Mouse (Mus musculus) thymus, postnatal 36 days (tissue): ENCODE measurements around the gene Disp1.

Experiments
- DNase-seq, 2 experiments: peaks; one replicate each; pipeline ENCODE4 v3.0.0; 2022; ENCODE audit warnings: mixed read lengths in 2 of 2

Disp1 gene

DNA sequence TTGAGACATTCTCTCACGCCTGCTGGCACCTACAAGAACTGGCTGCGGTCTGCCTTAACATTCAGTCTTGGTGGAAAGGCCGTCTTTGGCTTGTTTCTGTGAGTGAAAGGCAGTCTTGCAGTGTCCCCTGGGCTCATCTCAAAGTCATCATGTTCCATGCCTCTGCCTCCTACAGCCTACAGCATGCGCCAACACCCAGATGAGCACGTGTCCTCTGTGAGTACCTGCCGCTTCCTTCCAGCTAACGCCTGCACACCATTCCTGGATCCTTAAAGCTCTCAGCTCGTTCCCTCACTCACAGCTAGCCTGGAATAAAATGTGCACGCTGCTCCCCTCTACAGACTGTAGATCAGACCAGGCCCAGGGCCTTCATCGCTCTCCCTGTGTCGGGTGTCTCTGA, 60.3 kb downstream of the Disp1 start:
- DNase-seq = no peak

GRCm38 (mm10) chr1:183160188-183160587, 61.1 kb downstream of the Disp1 start:
- DNase-seq = no peak

GRCm38 (mm10) chr1:183159183-183159582, 62.1 kb downstream of the Disp1 start:
- no peak for DNase-seq

- DNase-seq = no peak
These were observed 65.7 kb downstream of the Disp1 start for GRCm38 (mm10) chr1:183155600-183155999.

GRCm38 (mm10) chr1:183154296-183155204, 66.8 kb downstream of the Disp1 start:
- DNase-seq = no peak

- no peak for DNase-seq
These were observed 68.0 kb downstream of the Disp1 start for GRCm38 (mm10) chr1:183153354-183153753.

DNA sequence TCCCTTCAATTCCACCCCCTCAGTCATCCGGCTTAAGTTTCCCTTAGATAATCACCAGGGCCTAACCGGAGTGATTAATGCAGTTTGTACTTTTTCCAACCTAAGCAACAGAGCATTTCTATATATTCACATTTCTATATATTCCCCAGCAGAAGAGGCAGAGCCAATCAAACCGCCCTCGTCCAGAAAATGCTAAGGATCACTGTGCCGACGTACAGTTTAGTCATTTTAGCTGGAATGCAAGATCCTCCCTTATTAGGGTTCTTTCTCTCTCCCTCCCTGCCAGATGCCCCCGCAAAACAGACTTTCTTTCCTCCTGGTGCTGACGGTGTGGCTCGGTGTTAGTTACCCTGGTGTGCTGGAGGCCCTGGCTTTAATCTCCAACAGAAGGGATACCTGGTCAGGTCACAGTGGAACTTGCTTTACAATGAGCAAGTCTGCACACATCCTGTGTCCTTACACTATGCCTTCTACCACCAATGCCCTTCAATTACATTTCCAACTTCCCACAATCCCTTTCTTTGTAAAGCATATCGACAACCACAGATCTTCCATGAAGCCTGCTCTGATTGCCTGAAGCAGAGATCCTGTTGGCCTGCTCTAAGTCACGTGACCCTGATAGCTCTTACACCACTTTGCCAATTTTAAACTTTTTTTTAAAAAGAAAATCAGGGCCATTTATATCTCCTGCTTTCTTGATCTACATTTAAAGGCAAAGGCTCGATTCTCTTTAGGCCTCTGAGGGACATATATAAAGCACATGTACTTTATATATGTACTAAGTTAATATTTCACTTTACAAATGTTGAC, 69.6 kb downstream of the Disp1 start:
- no peak for DNase-seq

GRCm38 (mm10) chr1:183150379-183150840, 70.9 kb downstream of the Disp1 start:
- DNase-seq = no peak

GRCm38 (mm10) chr1:183149571-183150105, 71.7 kb downstream of the Disp1 start:
- no peak for DNase-seq

DNA sequence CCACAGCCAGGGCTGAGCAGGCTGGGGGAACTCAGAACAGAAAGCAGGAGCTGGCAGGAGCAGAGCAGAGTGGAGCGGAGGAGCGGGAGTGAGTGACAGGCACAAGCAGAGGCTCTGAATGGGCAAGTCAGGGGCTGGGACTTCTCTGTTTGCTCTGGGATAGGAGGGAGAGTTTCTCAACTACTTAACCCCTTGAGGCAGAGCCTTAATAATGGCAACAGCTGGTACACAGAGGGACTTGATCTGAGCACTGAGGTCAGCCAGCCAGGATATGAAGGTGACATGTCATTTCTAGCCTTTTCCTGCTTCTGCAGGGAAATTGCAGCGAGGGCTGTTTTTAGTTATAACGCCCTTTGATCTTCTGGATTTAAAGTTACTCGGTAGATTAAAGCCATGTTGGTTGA, 73.9 kb downstream of the Disp1 start:
- DNase-seq = no peak

- DNase-seq = no peak
These were observed 74.5 kb downstream of the Disp1 start for GRCm38 (mm10) chr1:183146795-183147194.

DNA sequence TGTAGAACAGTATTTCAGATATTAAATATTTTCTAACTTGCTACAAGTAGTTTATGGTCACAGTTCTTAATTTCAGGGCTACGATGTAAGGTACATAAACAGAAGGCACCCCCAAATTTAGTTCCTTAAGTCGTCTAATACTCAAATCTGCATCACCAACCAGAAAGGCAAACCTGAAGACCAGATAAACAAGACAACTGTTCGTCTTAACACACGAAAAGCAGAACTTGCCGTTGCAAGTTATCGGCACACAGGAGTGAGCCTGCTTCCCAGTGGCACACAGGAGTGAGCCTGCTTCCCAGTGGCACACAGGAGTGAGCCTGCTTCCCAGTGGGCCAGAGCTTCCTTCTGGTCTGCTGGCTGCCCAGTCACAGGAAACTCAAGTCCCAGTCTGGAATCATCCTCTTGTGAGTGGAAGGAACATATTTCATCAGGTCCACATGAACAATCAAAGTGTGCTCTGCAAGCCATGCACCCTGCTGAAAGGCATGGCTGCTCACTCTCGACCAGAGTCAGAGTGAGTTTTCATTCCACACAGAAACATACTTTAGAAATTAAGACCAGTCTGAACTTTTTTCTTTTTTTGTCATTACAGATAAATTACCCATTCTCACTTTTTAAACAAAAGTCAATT, 75.1 kb downstream of the Disp1 start:
- no peak for DNase-seq

GRCm38 (mm10) chr1:183144602-183145205, 76.6 kb downstream of the Disp1 start:
- DNase-seq = no peak

GRCm38 (mm10) chr1:183143246-183143645, 78.1 kb downstream of the Disp1 start:
- no peak for DNase-seq

- no peak for DNase-seq
These were observed 78.8 kb downstream of the Disp1 start for GRCm38 (mm10) chr1:183142566-183142965.

GRCm38 (mm10) chr1:183141329-183141728, 80.0 kb downstream of the Disp1 start:
- DNase-seq = no peak

DNA sequence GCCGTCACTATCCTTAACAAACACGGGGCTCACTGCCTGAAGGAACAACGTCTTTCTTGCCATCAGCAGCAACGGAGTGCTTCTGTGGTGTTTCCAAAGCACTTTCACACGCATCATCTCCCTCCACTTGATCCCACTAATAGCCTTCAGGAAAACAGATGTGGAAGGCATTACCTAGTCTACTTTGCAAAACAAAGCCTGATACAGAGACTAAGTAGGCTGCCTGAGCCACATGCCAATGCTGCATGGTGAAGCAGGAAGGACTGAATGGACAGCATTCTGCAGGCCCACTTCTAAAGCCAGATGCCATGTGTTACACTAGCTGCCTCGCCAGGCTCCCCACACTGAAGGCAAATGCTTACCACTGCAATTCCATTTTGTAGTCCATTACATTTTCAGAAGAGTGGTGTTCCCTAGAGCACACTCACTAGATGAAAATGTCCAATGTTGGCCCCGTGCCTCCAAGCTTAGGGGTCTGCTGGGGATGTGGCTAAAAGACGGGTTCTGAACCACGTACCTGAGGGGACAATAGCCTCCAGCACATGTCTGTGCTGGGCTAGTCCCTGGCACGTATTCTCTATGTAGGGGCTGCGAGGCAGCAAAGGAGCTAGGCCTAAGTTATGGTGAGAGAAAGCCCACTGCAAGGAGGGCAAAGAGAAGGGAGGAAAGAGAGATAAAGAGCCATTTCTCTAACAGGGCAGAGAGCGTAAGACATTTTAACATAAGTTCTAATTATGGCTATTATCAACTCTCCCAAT, 80.6 kb downstream of the Disp1 start:
- DNase-seq = no peak

- DNase-seq = no peak
These were observed 83.2 kb downstream of the Disp1 start for GRCm38 (mm10) chr1:183138088-183138487.

DNA sequence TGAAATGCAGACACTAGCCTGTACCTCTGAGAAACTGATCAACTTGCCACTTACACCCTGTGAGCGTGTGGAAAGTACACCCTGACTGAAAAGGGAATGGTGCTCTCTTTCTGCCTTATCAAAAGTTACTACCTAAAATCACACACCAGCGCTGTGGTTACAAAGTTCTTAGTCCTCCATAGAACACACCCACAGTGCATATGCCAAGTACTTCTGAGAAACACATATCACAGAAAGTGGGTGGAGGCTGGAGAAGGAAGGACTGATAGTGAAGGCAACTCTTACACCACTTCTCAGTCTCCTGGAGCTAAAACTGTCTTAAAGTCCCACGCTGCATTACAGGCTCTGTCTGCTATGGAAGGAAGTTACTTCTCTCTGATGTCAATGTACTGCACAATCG, 86.9 kb downstream of the Disp1 start:
- DNase-seq = no peak

DNA sequence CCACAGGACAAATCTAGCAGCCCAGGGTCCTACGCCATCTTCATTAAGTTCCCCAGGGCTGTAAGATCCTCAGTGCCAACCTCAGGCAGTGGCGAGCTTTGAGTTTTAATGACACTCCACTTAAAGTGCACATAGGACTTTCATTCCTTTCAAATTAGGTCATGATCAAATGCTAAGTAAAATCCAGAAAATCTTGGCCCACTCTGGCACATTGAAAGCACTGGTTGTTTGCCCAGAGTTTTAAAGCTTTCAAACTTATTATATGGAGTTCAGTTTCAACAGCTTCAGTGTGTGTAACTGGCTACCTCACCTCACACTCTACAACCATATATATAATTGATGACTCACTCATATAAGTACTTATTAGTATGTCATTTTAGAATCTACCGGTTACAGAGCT, 87.9 kb downstream of the Disp1 start:
- DNase-seq = no peak

GRCm38 (mm10) chr1:183127246-183127645, 94.1 kb downstream of the Disp1 start:
- DNase-seq = no peak

- no peak for DNase-seq
These were observed 97.6 kb downstream of the Disp1 start for GRCm38 (mm10) chr1:183123725-183124124.
